Mouse (Mus musculus): ENCODE data around the gene Cacna2d3.

DNA sequence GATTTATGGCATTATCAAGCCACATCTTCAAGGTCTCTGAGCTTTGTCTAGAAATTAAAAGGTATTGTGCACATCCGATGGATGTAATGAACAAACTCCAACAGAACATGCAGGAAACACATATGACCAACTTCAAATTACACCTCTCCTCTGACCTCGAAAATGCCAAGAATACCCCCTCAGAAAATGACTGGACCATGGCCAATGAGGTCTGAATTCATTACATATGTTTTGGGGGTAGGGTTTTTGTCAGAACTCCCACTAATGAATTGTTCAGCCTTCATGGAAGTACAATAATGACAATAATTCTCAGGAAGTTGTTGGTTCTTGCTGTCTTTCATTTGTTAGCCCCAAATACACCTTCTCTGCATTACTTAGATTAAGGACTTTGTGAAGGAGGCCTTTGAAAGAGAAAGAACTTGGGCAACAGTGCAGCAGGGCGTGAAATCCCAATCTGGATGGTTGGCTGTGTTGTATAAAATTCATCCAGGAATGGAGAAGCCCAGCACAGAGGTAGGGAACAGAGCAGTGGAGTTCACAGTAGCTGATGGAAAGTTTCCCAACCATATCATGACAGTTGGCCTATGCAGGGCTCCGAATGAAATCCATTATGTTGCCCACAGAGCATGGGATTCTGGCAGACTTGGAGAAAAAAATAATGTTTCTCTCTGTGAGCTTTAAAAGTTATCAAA lies 499.3 kb downstream of the Cacna2d3 start:
- TF ChIP-seq CTCF (IDR thresholded peaks at IDR 0.05; ENCODE audit: insufficient read depth, low read depth, low read length) (no peak), POLR2A (IDR thresholded peaks at IDR 0.05; ENCODE audit: insufficient read depth, low read depth, low read length) (no peak)

Measured in olfactory bulb, adult 2 months (tissue).